Mouse (Mus musculus) frontal cortex, adult (tissue): ENCODE results near the gene 9130409I23Rik.
"Not testable (repeated sequence)": the region's sequence is repeated elsewhere in the genome, so short reads cannot be mapped to it uniquely, and the experiment has no call there.

Experiments
- ATAC-seq: cut with Nextera tagmentation; 2 replicates; pipeline ENCODE4 v1.9.2; 2017; ENCODE audit warnings: mild to moderate bottlenecking, moderate library complexity, mixed read lengths; ENCODE audit not compliant: low TSS enrichment

9130409I23Rik gene

GRCm38 (mm10) chr1:181035015-181035778, 15.8 kb upstream of the 9130409I23Rik start:
- not testable (repeated sequence) for ATAC-seq

GRCm38 (mm10) chr1:181037623-181038022, 13.4 kb upstream of the 9130409I23Rik start:
- ATAC-seq, result no peak

- no peak for ATAC-seq
Observed at GRCm38 (mm10) chr1:181039652-181040051, 11.4 kb upstream of the 9130409I23Rik start.

DNA sequence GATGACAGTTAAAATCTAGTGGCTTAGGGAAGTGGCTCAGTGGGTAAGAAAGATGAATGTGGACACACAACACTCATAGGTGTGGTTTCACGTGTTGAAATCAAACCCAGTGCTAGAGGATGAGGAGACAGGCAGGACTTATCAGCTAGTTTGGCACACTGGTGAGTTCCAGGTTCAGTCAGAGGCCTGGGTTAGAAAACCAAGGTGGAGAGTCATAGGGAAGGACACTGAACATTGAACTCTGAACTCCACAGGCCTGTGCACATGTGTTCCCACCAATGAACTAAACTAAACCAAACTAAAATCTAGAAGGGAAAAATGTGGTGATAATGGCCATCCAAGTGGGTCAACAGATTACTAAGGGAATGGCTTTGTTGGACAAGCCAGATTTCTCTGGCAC, 3.5 kb upstream of the 9130409I23Rik start:
- no peak for ATAC-seq

- no peak for ATAC-seq
Observed at GRCm38 (mm10) chr1:181049328-181049842, 1.7 kb upstream of the 9130409I23Rik start.

GRCm38 (mm10) chr1:181052898-181053297, 1.9 kb downstream of the 9130409I23Rik start:
- ATAC-seq, result no peak

- ATAC-seq, result no peak
Observed at GRCm38 (mm10) chr1:181061784-181062485, 10.9 kb downstream of the 9130409I23Rik start.

DNA sequence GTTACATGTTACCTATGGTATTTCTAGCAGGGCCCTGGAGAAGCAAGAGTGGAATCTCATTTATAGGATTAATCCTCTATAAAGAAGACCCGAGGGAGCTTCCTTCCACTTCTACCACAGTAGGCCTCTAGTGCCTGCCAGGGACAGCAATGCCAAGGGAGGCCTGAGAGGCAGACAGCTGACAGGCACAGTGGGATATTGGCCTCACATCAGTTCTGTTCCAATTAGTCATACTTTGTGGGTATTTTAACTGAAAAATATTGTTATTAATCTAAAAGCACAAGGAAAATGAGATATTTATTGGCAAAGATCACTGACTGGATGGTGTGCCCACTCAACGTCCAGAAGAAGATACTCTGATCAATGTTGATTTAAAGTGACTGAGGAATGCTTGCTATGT, 13.0 kb downstream of the 9130409I23Rik start:
- ATAC-seq, result no peak

DNA sequence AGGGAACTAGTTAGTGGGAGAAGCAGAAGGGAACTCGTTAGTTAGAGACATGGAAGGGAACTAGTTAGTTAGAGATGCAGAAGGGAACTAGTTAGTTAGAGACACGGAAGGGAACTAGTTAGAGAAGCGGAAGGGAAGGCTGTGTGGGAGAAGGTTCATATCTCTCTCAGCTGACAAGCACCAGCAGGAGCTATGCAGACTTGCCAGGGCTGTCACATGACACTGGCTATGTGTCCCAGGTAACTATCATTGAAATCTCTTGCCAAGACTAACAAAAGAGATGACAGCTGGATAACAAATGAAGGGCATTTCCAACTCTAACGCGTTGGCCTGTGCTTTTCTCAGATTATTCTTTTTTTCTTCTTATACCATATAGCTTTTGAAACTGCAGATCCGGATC, 13.6 kb downstream of the 9130409I23Rik start:
- ATAC-seq, result no peak

GRCm38 (mm10) chr1:181068344-181068743, 17.3 kb downstream of the 9130409I23Rik start:
- ATAC-seq, result no peak

DNA sequence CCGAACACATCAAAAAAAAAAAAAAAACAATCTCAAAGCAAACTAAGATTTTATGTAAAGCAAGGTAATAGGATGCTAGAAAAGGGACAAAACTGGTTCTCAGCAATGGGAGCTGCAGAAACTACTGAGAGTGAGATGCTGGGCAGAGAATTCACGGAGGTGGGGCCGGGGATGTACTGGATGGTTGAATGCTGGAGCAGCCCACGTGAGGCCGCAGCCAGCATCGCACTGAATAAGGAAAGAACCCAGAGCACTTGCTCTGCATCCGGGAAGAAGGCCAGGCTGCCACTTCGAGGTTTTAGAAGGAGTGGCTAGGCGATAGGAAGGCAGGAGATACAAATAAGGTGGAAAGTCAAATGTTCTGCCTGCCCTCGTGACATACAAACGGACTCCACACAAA, 18.6 kb downstream of the 9130409I23Rik start:
- ATAC-seq, result peak; percentile 96

DNA sequence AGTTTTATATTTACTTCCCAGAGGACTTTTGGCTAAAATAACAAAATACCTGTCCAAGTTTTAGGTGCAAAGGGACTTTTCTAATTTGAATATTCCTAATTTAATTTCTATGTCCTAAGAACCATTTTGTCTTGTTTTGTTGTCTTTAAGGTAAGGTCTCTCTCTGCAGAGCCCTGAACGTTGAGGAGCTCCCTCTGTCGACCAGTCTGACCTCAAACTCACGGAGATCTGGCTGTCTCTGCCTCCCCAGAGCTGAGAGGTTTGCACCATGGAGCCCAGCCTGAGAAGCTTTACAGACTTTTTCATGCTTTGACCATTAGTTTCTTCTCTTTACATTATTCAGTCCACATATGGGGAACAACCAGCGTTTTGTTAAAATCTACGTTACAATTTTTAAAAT, 22.0 kb downstream of the 9130409I23Rik start:
- ATAC-seq, result no peak

DNA sequence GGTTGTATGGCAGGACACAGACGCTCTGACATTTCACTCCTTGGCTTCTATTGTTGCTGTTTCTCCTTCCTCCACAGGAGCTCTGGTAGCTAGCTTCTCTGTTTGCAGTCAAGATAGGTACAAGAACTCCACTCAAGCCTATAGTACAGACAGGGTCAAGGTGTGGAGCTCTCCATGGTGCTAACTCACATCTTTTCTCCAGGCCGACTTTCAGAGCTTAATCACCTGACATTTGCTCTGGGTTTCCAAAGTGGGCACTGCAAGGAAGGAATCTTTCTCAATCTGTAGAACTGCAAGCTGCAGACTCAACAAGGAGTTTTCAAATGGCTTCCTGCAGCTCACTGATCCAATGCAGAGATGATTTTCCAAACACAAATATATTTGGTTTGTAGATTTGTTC, 33.0 kb downstream of the 9130409I23Rik start:
- ATAC-seq, result no peak

DNA sequence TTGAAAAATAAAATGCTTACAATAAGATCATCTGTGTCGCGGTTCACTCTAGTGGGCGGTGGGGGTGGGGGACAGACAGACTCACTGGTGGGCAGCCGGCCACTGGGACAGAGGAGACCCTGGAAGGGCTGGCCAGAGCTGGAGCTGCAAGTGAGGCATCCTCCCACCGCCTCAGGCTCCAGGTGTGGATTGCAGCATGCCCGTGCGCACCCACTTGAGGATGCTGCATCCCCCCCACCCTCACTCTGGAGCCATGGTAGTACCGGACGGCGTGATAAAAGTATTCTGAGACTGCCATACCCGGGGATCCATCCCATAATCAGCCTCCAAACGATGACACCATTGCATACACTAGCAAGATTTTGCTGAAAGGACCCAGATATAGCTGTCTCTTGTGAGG, 39.0 kb downstream of the 9130409I23Rik start:
- ATAC-seq, result 0 out of 2 replicates have a peak, but pooled peaks have one; percentile 6
